In genomic region chr17:13657656-13658292, GRCm38 (mm10) we compare ENCODE assay signal across 9 mouse cellular contexts.
A peak's percentile ranks its signal among the peaks of the same experiment; 100 is the strongest.
DNase-seq lines count a peak whose midpoint lies in the region; ATAC-seq and TF ChIP-seq lines count a peak whose summit lies in the region.
"Had no signal": no experiment of that assay in that cellular context is flagged by ENCODE, and none has a peak within 500 bp of the region (broad histone marks: within the 10 kb centered on the region; RNA-seq: fewer than 3 reads in every experiment).

No protein-coding gene starts in this region.

- no peak overlapping the region for H3K4me3 ChIP-seq in heart, adult 2 months
- H3K4me3 ChIP-seq in forebrain, embryonic 14.5 days (ENCODE audit: low read depth, low read length): no peak overlapping the region
- no peak overlapping the region for H3K4me3 ChIP-seq in limb, embryonic 10.5 days
- H3K4me3 ChIP-seq: liver, embryonic 13.5 days had no signal

- H3K4me1 ChIP-seq in heart, adult 2 months (ENCODE audit: control insufficient read depth, insufficient read depth, low read length): peaks cover 28% of the 10 kb centered on the region
- H3K4me1 ChIP-seq in forebrain, embryonic 14.5 days (ENCODE audit: control insufficient read depth, insufficient read depth, low read length): peaks cover 29% of the 10 kb centered on the region
- H3K4me1 ChIP-seq in limb, embryonic 10.5 days: peaks cover 55% of the 10 kb centered on the region

- peak overlapping the region; percentile 84 for H3K27ac ChIP-seq in heart, adult 2 months
- peak overlapping the region; percentile 83 for H3K27ac ChIP-seq in forebrain, embryonic 14.5 days (ENCODE audit: low read depth, low read length)
- peak overlapping the region; percentile 50 for H3K27ac ChIP-seq in limb, embryonic 10.5 days
- H3K27ac ChIP-seq: liver, embryonic 13.5 days had no signal

- no peak overlapping the region for H3K9ac ChIP-seq in heart, adult 2 months (ENCODE audit: low read depth, low read length)
- H3K9ac ChIP-seq in forebrain, embryonic 14.5 days (ENCODE audit: low read length): no peak overlapping the region; the same call in 1 of the 2 replicates
- H3K9ac ChIP-seq: liver, embryonic 13.5 days had no signal

- 48% methylated on average over 9 of the region's 9 CpGs for WGBS in heart, adult 2 months
- WGBS in forebrain, embryonic 14.5 days: 12% methylated on average over 9 of the region's 9 CpGs
- WGBS in limb, embryonic 10.5 days: 67% methylated on average over 9 of the region's 9 CpGs

- intact Hi-C loops in heart, adult 2 months (cut with DNase I): no loop called here

- peak in 1 of 2 experiments; percentile 57 for DNase-seq in heart, adult 2 months
- no peak for DNase-seq in heart, adult 8-10 months (ENCODE audit: low spot score)
- DNase-seq in R1 (ENCODE audit: low read depth, low spot score): peak; percentile 83
- peak; percentile 72 for DNase-seq in forebrain, embryonic 14.5 days (ENCODE audit: low spot score)
- DNase-seq in limb, embryonic 10.5 days (ENCODE audit: low spot score): no peak
- DNase-seq in T-cell, adult 2 months (ENCODE audit: low spot score): no peak
- no peak for DNase-seq in embryo, embryonic 11 days
- DNase-seq: liver, embryonic 13.5 days had no signal

- ATAC-seq in forebrain, embryonic 14.5 days: peak; percentile 69
- ATAC-seq in erythroid progenitor cell, adult 5-6 weeks (replicated peaks; ENCODE audit: low FRiP score, poor library complexity, severe bottlenecking): no peak

- no peak for TF ChIP-seq EP300 in heart, adult 2 months (IDR thresholded peaks at IDR 0.05; ENCODE audit: insufficient read depth, low read depth, low read length)

- no peak for TF ChIP-seq POLR2A in heart, adult 2 months (IDR thresholded peaks at IDR 0.05; ENCODE audit: insufficient read depth, low read depth, low read length)

- no peaks in the 10 kb centered on the region for H3K79me2 ChIP-seq in heart, adult 2 months (replicated peaks; ENCODE audit: control insufficient read depth, insufficient read depth, low read length)

- no peaks in the 10 kb centered on the region for H3K9me3 ChIP-seq in forebrain, embryonic 14.5 days (replicated peaks; ENCODE audit: control insufficient read depth, low read length)
- no peaks in the 10 kb centered on the region for H3K9me3 ChIP-seq in limb, embryonic 10.5 days (replicated peaks)

- no peaks in the 10 kb centered on the region for H3K27me3 ChIP-seq in heart, adult 2 months (ENCODE audit: control insufficient read depth, insufficient read depth, low read length)
- H3K27me3 ChIP-seq in forebrain, embryonic 14.5 days (replicated peaks; ENCODE audit: control insufficient read depth, insufficient read depth, low read length): no peaks in the 10 kb centered on the region
- no peaks in the 10 kb centered on the region for H3K27me3 ChIP-seq in limb, embryonic 10.5 days (ENCODE audit: low read depth, poor library complexity, severe bottlenecking)
- H3K27me3 ChIP-seq: liver, embryonic 13.5 days had no signal

- no peak overlapping the region for H3K4me2 ChIP-seq in forebrain, embryonic 14.5 days (ENCODE audit: low read length)

- no peak for TF ChIP-seq CTCF in heart, adult 2 months (IDR thresholded peaks at IDR 0.05)

- no peaks in the 10 kb centered on the region for H3K36me3 ChIP-seq in heart, adult 2 months (ENCODE audit: control insufficient read depth, insufficient read depth, low read length)
- H3K36me3 ChIP-seq in forebrain, embryonic 14.5 days (ENCODE audit: control insufficient read depth, insufficient read depth, low read length): no peaks in the 10 kb centered on the region
- no peaks in the 10 kb centered on the region for H3K36me3 ChIP-seq in limb, embryonic 10.5 days
- H3K36me3 ChIP-seq: liver, embryonic 13.5 days had no signal

Comparison
In these comparisons a context has a peak if more than half of its experiments do, and no peak if none do; other contexts are left out.
1. DNase-seq: peak in R1 (single experiment) and forebrain, embryonic 14.5 days (single experiment); none in heart, adult 8-10 months (single experiment), limb, embryonic 10.5 days (single experiment), T-cell, adult 2 months (single experiment) and embryo, embryonic 11 days (single experiment).
2. Peak in every context shown above with its lines, with median percentiles within 50 percentile points of each other: H3K27ac ChIP-seq.